Mouse (Mus musculus): ENCODE data around the gene Lefty2. TPM values are rescaled to one million over a fixed set of nuclear protein-coding genes. Genes with fewer than 3 reads are reported as not detected.
"Not testable (repeated sequence)": the region's sequence is repeated elsewhere in the genome, so short reads cannot be mapped to it uniquely, and the experiment has no call there.

The Lefty2 gene
- polyA plus RNA-seq, 1 experiment from 2014 or later = not detected

GRCm38 (mm10) chr1:180884484-180884883 is 8.4 kb upstream of the Lefty2 start:
- 66% methylated on average over 9 of the region's 9 CpGs for WGBS (ENCODE audit: insufficient replicate concordance)
- no peak for ATAC-seq (replicated peaks; ENCODE audit: insufficient number of reproducible peaks, low FRiP score, low TSS enrichment)
- peaks cover 18% of the 10 kb centered on the region; the same call in 1 of the 2 replicates for H3K4me1 ChIP-seq (ENCODE audit: control insufficient read depth, insufficient read depth, low read length)
- H3K27me3 ChIP-seq (ENCODE audit: control insufficient read depth, insufficient read depth, low read length) = 0 out of 2 replicates have a peak, but pooled peaks cover 2% of the 10 kb centered on the region
- H3K9me3 ChIP-seq (replicated peaks; ENCODE audit: control insufficient read depth, low read length) = no peaks in the 10 kb centered on the region
- H3K4me3 ChIP-seq (ENCODE audit: low read depth, low read length) = no peak overlapping the region
- H3K36me3 ChIP-seq (ENCODE audit: control insufficient read depth, insufficient read depth, low read length) = no peaks in the 10 kb centered on the region
- H3K9ac ChIP-seq (ENCODE audit: low read depth, low read length) = no peak overlapping the region
- no peak overlapping the region for H3K27ac ChIP-seq (ENCODE audit: low read depth, low read length)
- no peak overlapping the region for H3K4me2 ChIP-seq

DNA sequence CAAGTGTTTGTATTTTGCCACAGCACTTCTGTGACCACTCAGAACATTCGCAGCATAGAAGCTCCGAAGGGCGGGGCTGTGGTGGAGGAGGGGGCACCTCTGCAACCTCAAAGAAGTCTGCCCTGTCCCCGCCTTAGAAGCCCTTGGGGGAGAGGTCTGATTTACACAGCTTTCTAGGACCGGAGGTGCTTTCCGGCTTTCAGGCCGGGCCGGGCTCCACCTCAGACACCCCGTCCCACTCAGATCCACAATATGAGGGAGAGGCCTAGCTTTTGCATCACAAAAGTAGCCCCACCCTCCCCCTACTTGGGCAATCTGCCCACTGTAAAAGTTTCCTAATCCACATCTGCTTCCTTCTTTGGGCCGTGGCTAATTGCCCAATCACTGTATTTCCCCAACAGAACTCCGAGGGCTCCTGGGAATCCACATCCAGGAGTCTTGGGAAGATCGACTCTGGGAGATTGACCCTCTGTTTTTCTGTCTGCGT is 4.3 kb upstream of the Lefty2 start:
- H3K4me2 ChIP-seq = peak overlapping the region; percentile 51
- no peak overlapping the region for H3K4me3 ChIP-seq (ENCODE audit: low read depth, low read length)
- 7% methylated on average over 13 of the region's 13 CpGs for WGBS (ENCODE audit: insufficient replicate concordance)
- H3K27me3 ChIP-seq (ENCODE audit: control insufficient read depth, insufficient read depth, low read length) = peaks cover 10% of the 10 kb centered on the region
- peaks cover 18% of the 10 kb centered on the region; the same call in 1 of the 2 replicates for H3K4me1 ChIP-seq (ENCODE audit: control insufficient read depth, insufficient read depth, low read length)
- 0 out of 2 replicates have a peak overlapping the region, but pooled peaks have one; percentile 43 for H3K9ac ChIP-seq (ENCODE audit: low read depth, low read length)
- H3K27ac ChIP-seq (ENCODE audit: low read depth, low read length) = no peak overlapping the region
- H3K36me3 ChIP-seq (ENCODE audit: control insufficient read depth, insufficient read depth, low read length) = no peaks in the 10 kb centered on the region
- H3K9me3 ChIP-seq (replicated peaks; ENCODE audit: control insufficient read depth, low read length) = no peaks in the 10 kb centered on the region
- ATAC-seq (replicated peaks; ENCODE audit: insufficient number of reproducible peaks, low FRiP score, low TSS enrichment) = peak; percentile 53; the same call in 1 of the 2 replicates

GRCm38 (mm10) chr1:180889172-180889571 is 3.7 kb upstream of the Lefty2 start:
- 34% methylated on average over 7 of the region's 7 CpGs for WGBS (ENCODE audit: insufficient replicate concordance)
- no peak for ATAC-seq (replicated peaks; ENCODE audit: insufficient number of reproducible peaks, low FRiP score, low TSS enrichment)
- Histone ChIP-seq H3K9ac (ENCODE audit: low read depth, low read length) (no peak overlapping the region), H3K4me2 (peak overlapping the region; percentile 51; the same call in 1 of the 2 replicates), H3K9me3 (replicated peaks; ENCODE audit: control insufficient read depth, low read length) (no peaks in the 10 kb centered on the region), H3K4me1 (ENCODE audit: control insufficient read depth, insufficient read depth, low read length) (peaks cover 15% of the 10 kb centered on the region; the same call in 1 of the 2 replicates), H3K4me3 (ENCODE audit: low read depth, low read length) (no peak overlapping the region), H3K27me3 (ENCODE audit: control insufficient read depth, insufficient read depth, low read length) (peaks cover 16% of the 10 kb centered on the region), H3K27ac (ENCODE audit: low read depth, low read length) (no peak overlapping the region), H3K36me3 (ENCODE audit: control insufficient read depth, insufficient read depth, low read length) (no peaks in the 10 kb centered on the region)

- Histone ChIP-seq H3K36me3 (ENCODE audit: control insufficient read depth, insufficient read depth, low read length) (no peaks in the 10 kb centered on the region), H3K4me3 (ENCODE audit: low read depth, low read length) (no peak overlapping the region), H3K27ac (ENCODE audit: low read depth, low read length) (no peak overlapping the region), H3K9ac (ENCODE audit: low read depth, low read length) (no peak overlapping the region), H3K4me1 (ENCODE audit: control insufficient read depth, insufficient read depth, low read length) (peaks cover 12% of the 10 kb centered on the region; the same call in 1 of the 2 replicates), H3K4me2 (no peak overlapping the region), H3K9me3 (replicated peaks; ENCODE audit: control insufficient read depth, low read length) (no peaks in the 10 kb centered on the region), H3K27me3 (ENCODE audit: control insufficient read depth, insufficient read depth, low read length) (peaks cover 23% of the 10 kb centered on the region)
- 33% methylated on average over 6 of the region's 6 CpGs for whole genome bisulfite sequencing (ENCODE audit: insufficient replicate concordance)
- ATAC-seq (replicated peaks; ENCODE audit: insufficient number of reproducible peaks, low FRiP score, low TSS enrichment) = no peak
These were observed 3.1 kb upstream of the Lefty2 start for GRCm38 (mm10) chr1:180889841-180890240.

DNA sequence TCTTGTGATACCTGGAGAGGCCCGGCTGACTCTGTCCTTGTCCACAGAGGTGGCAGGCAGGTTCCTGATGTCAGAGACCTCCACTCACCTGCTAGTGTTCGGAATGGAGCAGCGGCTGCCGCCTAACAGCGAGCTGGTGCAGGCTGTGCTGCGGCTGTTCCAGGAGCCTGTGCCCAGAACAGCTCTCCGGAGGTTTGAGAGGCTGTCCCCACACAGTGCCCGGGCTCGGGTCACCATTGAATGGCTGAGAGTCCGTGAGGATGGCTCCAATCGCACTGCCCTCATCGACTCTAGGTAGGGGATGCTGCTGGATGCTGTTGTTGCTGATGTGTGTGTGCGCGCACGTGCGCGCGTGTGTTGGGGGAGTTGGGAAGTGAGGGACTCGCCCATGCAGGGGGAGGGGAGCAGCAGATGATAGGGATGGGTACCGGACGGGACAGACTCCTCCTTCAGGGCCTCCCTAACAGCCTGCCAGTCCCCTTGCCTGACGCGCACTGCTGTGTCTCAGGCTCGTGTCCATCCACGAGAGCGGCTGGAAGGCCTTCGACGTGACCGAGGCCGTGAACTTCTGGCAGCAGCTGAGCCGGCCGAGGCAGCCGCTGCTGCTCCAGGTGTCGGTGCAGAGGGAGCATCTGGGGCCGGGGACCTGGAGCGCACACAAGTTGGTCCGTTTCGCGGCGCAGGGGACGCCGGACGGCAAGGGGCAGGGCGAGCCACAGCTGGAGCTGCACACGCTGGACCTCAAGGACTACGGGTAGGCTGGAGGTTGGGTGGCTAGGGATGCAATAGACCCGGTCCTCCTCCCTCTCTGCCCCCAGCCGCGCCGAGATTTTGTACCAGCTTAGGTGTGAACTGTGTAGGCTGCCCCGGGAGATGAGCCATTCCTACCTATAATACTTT is 1.4 kb downstream of the Lefty2 start:
- H3K4me2 ChIP-seq = peak overlapping the region; percentile 58
- ATAC-seq (replicated peaks; ENCODE audit: insufficient number of reproducible peaks, low FRiP score, low TSS enrichment); H3K9me3 ChIP-seq (replicated peaks; ENCODE audit: control insufficient read depth, low read length); H3K36me3 ChIP-seq (ENCODE audit: control insufficient read depth, insufficient read depth, low read length); H3K4me1 ChIP-seq (ENCODE audit: control insufficient read depth, insufficient read depth, low read length); H3K9ac ChIP-seq (ENCODE audit: low read depth, low read length); H3K27ac ChIP-seq (ENCODE audit: low read depth, low read length): not testable (repeated sequence)
- H3K27me3 ChIP-seq (ENCODE audit: control insufficient read depth, insufficient read depth, low read length) = peaks cover 29% of the 10 kb centered on the region
- 3% methylated on average over 36 of the region's 51 CpGs for WGBS (ENCODE audit: insufficient replicate concordance)
- H3K4me3 ChIP-seq (ENCODE audit: low read depth, low read length) = peak overlapping the region; percentile 32

DNA sequence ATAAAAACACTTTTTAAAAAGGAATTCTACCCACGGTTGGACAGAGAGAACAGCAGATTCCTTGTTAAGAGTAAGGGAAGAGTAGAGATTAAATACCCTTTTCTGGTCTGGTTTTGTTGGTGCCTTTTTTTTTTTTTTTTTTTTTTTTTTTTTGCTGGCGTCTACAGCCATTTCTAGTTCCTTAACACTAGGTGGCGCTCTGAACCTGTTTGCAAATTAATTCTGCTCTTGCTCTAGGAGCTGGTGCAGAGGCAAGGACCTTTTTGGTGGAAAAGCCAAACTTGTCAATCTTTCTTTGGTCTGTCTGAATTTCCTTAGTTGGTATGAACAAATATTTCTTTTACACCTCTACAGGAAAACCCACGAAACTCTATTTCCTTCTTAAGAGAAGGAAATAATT is 8.2 kb downstream of the Lefty2 start:
- Histone ChIP-seq H3K27me3 (ENCODE audit: control insufficient read depth, insufficient read depth, low read length) (no peaks in the 10 kb centered on the region; the same call in 1 of the 2 replicates), H3K9ac (ENCODE audit: low read depth, low read length) (no peak overlapping the region), H3K36me3 (ENCODE audit: control insufficient read depth, insufficient read depth, low read length) (peaks cover 2% of the 10 kb centered on the region), H3K27ac (ENCODE audit: low read depth, low read length) (no peak overlapping the region), H3K4me1 (ENCODE audit: control insufficient read depth, insufficient read depth, low read length) (peaks cover 5% of the 10 kb centered on the region; the same call in 1 of the 2 replicates), H3K4me3 (ENCODE audit: low read depth, low read length) (no peak overlapping the region), H3K9me3 (replicated peaks; ENCODE audit: control insufficient read depth, low read length) (no peaks in the 10 kb centered on the region), H3K4me2 (no peak overlapping the region)
- ATAC-seq (replicated peaks; ENCODE audit: insufficient number of reproducible peaks, low FRiP score, low TSS enrichment) = no peak
- under 1% methylated on average over 4 of the region's 4 CpGs for WGBS (ENCODE audit: insufficient replicate concordance)

DNA sequence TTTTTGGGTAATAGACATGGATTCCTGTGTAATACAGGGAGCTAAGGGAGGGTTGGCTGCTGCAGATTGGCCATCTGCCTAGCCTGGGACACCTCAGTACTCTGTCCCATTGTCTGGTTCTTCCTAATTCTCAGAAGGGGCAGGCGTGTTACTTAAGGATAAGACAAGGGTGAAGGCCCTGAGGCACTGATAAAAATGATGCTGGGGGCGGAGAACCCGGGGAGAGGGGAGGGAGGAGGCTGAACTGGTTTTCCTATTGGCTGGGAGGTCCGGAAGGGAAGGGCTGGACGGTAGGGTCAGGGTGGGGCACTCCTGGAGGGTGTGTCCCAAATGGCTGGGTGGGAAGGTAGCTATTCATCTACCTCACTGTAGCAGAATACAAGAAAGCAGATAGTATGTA is 10.0 kb downstream of the Lefty2 start:
- peaks cover 5% of the 10 kb centered on the region; the same call in 1 of the 2 replicates for H3K4me1 ChIP-seq (ENCODE audit: control insufficient read depth, insufficient read depth, low read length)
- no peaks in the 10 kb centered on the region for H3K9me3 ChIP-seq (replicated peaks; ENCODE audit: control insufficient read depth, low read length)
- peak; percentile 88 for ATAC-seq (replicated peaks; ENCODE audit: insufficient number of reproducible peaks, low FRiP score, low TSS enrichment)
- no peak overlapping the region; the same call in 1 of the 2 replicates for H3K4me2 ChIP-seq
- 23% methylated on average over 5 of the region's 5 CpGs for WGBS (ENCODE audit: insufficient replicate concordance)
- no peak overlapping the region for H3K9ac ChIP-seq (ENCODE audit: low read depth, low read length)
- H3K27me3 ChIP-seq (ENCODE audit: control insufficient read depth, insufficient read depth, low read length) = no peaks in the 10 kb centered on the region
- H3K36me3 ChIP-seq (ENCODE audit: control insufficient read depth, insufficient read depth, low read length) = peaks cover 13% of the 10 kb centered on the region
- no peak overlapping the region for H3K4me3 ChIP-seq (ENCODE audit: low read depth, low read length)
- peak overlapping the region; percentile 90 for H3K27ac ChIP-seq (ENCODE audit: low read depth, low read length)

GRCm38 (mm10) chr1:180903666-180904038 is 10.7 kb downstream of the Lefty2 start:
- peaks cover 5% of the 10 kb centered on the region; the same call in 1 of the 2 replicates for H3K4me1 ChIP-seq (ENCODE audit: control insufficient read depth, insufficient read depth, low read length)
- peak overlapping the region; percentile 90 for H3K27ac ChIP-seq (ENCODE audit: low read depth, low read length)
- H3K4me3 ChIP-seq (ENCODE audit: low read depth, low read length) = peak overlapping the region; percentile 78
- ATAC-seq (replicated peaks; ENCODE audit: insufficient number of reproducible peaks, low FRiP score, low TSS enrichment) = no peak
- 36% methylated on average over 10 of the region's 10 CpGs for WGBS (ENCODE audit: insufficient replicate concordance)
- H3K36me3 ChIP-seq (ENCODE audit: control insufficient read depth, insufficient read depth, low read length) = peaks cover 13% of the 10 kb centered on the region
- no peaks in the 10 kb centered on the region for H3K27me3 ChIP-seq (ENCODE audit: control insufficient read depth, insufficient read depth, low read length)
- no peaks in the 10 kb centered on the region for H3K9me3 ChIP-seq (replicated peaks; ENCODE audit: control insufficient read depth, low read length)
- H3K9ac ChIP-seq (ENCODE audit: low read depth, low read length) = peak overlapping the region; percentile 88
- H3K4me2 ChIP-seq = peak overlapping the region; percentile 87
